Mouse (Mus musculus) lung, postnatal 0 days (tissue): ENCODE measurements around the gene Dagla. TPM values are rescaled to one million over a fixed set of nuclear protein-coding genes. Genes with fewer than 3 reads are reported as not detected.
A peak's percentile ranks its signal among the peaks of the same experiment; 100 is the strongest.

Experiments used
- ATAC-seq: fragments of 200-750 bp; cut with Nextera tagmentation; 2 replicates; pipeline ENCODE4 v1.8.0; 2017; ENCODE audit warnings: moderate library complexity
- DNase-seq: peaks from one replicate; pipeline ENCODE4 v3.0.0-alpha.2; 2016; ENCODE audit warnings: low spot score
- H3K27ac ChIP-seq: fragments of 300-500 bp; sonication (generic); 2 replicates; pipeline ENCODE4 v1.5.1; 2014; ENCODE audit warnings: antibody characterized with exemption, mild to moderate bottlenecking, low read length, mixed read lengths
- H3K27me3 ChIP-seq: fragments of 300-500 bp; sonication (generic); replicated peaks from 2 replicates; pipeline ENCODE4 v1.6.1; 2014; ENCODE audit warnings: low read length, mixed read lengths; ENCODE audit not compliant: insufficient read depth
- H3K36me3 ChIP-seq: fragments of 300-500 bp; sonication (generic); 2 replicates; pipeline ENCODE4 v1.6.1; 2014; ENCODE audit warnings: low read length, mixed read lengths; ENCODE audit not compliant: insufficient read depth
- H3K4me1 ChIP-seq: fragments of 300-500 bp; sonication (generic); 2 replicates; pipeline ENCODE4 v1.6.1; 2014; ENCODE audit warnings: antibody characterized with exemption, low read depth, low read length, mixed read lengths; ENCODE audit not compliant: insufficient read depth
- H3K4me2 ChIP-seq: fragments of 300-500 bp; sonication (generic); replicated peaks from 2 replicates; pipeline ENCODE4 v1.6.1; 2014; ENCODE audit warnings: low read depth, mild to moderate bottlenecking, low read length, moderate library complexity, mixed read lengths
- H3K4me3 ChIP-seq: fragments of 300-500 bp; sonication (generic); 2 replicates; pipeline ENCODE4 v1.5.1; 2014; ENCODE audit warnings: low read depth, low read length
- H3K9ac ChIP-seq: fragments of 300-500 bp; sonication (generic); replicated peaks from 2 replicates; pipeline ENCODE4 v1.6.1; 2014; ENCODE audit warnings: low read depth, mild to moderate bottlenecking
- H3K9me3 ChIP-seq: fragments of 300-500 bp; sonication (generic); 2 replicates; pipeline ENCODE4 v1.6.1; 2016; ENCODE audit warnings: low read length, mixed read lengths
- CTCF ChIP-seq: IDR thresholded peaks from 2 replicates; pipeline ENCODE4 v1.5.1; 2016; ENCODE audit warnings: antibody characterized with exemption, mild to moderate bottlenecking
- EP300 ChIP-seq: IDR thresholded peaks from 2 replicates; pipeline ENCODE4 v1.6.1; 2016; ENCODE audit warnings: antibody characterized with exemption, mild to moderate bottlenecking, control low read depth
- WGBS: fragments of 180-500 bp; shearing (Covaris S2); extraction: QIAGEN DNeasy Blood & Tissue Kit; methylation state at CpG from one replicate; pipeline ENCODE4 v1.1.7; 2014; 5-methylcytosine and 5-hydroxymethylcytosine counted together
- polyA plus RNA-seq: library from polyadenylated mRNA; unstranded; fragments of >200 nt; fragmentation: Nextera tagmentation; extraction: Ambion mirVana; gene quantifications from 2 replicates; pipeline ENCODE4 v1.2.1, GENCODE M21; 2015

The Dagla gene
- polyA plus RNA-seq, result 1.2 and 1.4 TPM in 2 replicates

DNA sequence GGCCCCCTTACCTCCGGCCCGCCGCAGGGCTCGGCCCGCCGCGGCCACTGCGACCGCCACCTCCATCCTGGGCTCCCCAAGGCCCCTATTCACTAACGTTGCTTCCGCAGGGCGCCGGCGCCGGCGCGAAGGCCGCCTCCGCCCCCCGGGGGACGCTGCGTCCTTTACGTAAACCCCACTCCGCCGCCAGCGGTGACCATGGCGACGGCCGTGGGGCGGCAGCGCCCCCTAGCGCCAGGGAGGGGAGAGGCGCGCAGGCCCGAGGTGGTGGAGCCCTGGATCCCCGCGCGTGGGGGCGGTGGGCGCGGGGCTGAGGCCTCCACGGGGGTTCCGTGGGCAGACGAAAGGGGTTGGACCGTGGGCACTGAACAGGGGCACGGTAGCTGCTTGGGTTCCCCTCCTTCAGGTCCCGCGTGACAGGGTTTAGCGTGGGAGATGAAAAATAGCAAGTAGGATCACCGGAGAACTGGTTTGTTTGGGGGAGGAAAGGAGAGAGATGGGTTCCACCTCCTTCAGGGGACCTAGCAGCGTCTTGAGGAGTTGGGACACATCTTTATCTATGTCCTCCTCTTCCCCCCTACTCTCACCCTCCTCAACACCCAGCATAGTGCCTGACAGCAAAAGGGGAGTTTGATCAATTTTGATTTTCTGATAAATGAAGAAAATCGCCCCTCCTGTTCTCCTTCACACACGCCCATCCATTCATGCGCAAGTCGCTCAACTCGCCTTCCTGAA, at the start of gene Dagla:
TSS of gene Dagla (minus strand) at position 68 of the 735 bp plus-strand sequence.
- DNase-seq (peak; percentile 65), ATAC-seq (peak; percentile 85)
- H3K4me3 ChIP-seq, result peak within 1 kb of the TSS; percentile 62
- H3K27ac ChIP-seq, result no peak within 1 kb of the TSS
- no peaks in the 10 kb centered on the region for H3K9me3 ChIP-seq
- H3K27me3 ChIP-seq, result no peaks in the 10 kb centered on the region
- no peaks in the 10 kb centered on the region for H3K36me3 ChIP-seq
- WGBS, result 8% methylated on average over 46 of the region's 56 CpGs
- 0 out of 2 replicates have a peak, but pooled peaks cover 3% of the 10 kb centered on the region for H3K4me1 ChIP-seq
- peak within 1 kb of the TSS; percentile 97 for H3K4me2 ChIP-seq
- H3K9ac ChIP-seq, result peak within 1 kb of the TSS; percentile 44
- TF ChIP-seq EP300 (no peak), CTCF (peak; percentile 98)

- no peaks in the 10 kb centered on the region for H3K4me1 ChIP-seq
- no peak overlapping the region for H3K27ac ChIP-seq
- H3K36me3 ChIP-seq, result no peaks in the 10 kb centered on the region
- TF ChIP-seq EP300 (no peak), CTCF (no peak)
- no peak for ATAC-seq
- WGBS, result 77% methylated on average over 7 of the region's 7 CpGs
- H3K9me3 ChIP-seq, result no peaks in the 10 kb centered on the region
- no peak overlapping the region for H3K4me2 ChIP-seq
- DNase-seq, result no peak
- H3K9ac ChIP-seq, result no peak overlapping the region
- no peaks in the 10 kb centered on the region for H3K27me3 ChIP-seq
- H3K4me3 ChIP-seq, result no peak overlapping the region
Measured at GRCm38 (mm10) chr19:10352218-10352617, 47.5 kb upstream of the Dagla start.

DNA sequence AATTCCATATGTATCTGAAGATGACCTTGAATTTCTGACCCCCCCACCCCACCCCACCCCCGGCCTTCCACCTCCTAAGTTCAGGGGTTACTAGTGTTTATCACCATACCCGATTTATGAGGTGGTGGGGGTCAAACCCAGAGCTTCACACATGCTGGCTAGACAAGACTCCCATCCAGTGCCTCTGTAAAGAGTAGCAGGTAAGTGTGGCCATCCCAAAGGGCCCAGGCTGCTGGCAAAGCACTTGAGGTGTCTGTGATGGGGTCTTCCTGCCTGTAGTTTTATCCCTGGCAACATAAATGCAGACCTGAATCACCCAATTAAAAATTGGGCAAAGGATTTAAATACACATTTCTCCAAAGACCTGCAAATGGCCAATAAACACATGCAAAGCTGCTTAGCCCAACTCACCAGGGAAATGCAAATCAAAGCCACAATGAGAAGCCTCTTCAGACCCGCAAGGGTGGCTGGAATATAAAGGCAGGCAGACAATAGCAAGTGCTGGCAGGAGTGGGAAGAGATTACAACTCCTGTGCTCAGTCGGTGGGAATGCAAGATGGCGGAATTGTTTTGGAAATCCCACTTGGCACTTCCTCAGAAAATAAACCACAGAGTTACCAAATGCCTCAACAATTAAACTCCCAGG, 43.1 kb upstream of the Dagla start:
- TF ChIP-seq CTCF (no peak), EP300 (no peak)
- H3K4me1 ChIP-seq, result no peaks in the 10 kb centered on the region
- WGBS, result 58% methylated on average over 5 of the region's 5 CpGs

GRCm38 (mm10) chr19:10345696-10346095, 41.0 kb upstream of the Dagla start:
- Histone ChIP-seq H3K9ac (no peak overlapping the region), H3K27me3 (0 out of 2 replicates have a peak, but pooled peaks cover 3% of the 10 kb centered on the region), H3K27ac (no peak overlapping the region), H3K4me1 (no peaks in the 10 kb centered on the region), H3K36me3 (no peaks in the 10 kb centered on the region), H3K4me3 (no peak overlapping the region), H3K9me3 (no peaks in the 10 kb centered on the region), H3K4me2 (no peak overlapping the region)
- DNase-seq (no peak), ATAC-seq (peak; percentile 25; the same call in 1 of the 2 replicates)
- WGBS, result 34% methylated on average over 12 of the region's 12 CpGs
- TF ChIP-seq CTCF, result no peak
- no peak for TF ChIP-seq EP300

More for the DNA sequence above, 43.1 kb upstream of the Dagla start:
- H3K9me3 ChIP-seq, result no peaks in the 10 kb centered on the region
- H3K36me3 ChIP-seq, result no peaks in the 10 kb centered on the region
- no peak overlapping the region for H3K4me3 ChIP-seq
- no peak overlapping the region for H3K27ac ChIP-seq
- ATAC-seq, result no peak
- H3K9ac ChIP-seq, result no peak overlapping the region
- H3K27me3 ChIP-seq, result no peaks in the 10 kb centered on the region
- DNase-seq, result no peak
- H3K4me2 ChIP-seq, result no peak overlapping the region

GRCm38 (mm10) chr19:10343866-10344265, 39.2 kb upstream of the Dagla start:
- H3K9me3 ChIP-seq, result no peaks in the 10 kb centered on the region
- no peak overlapping the region for H3K4me3 ChIP-seq
- H3K36me3 ChIP-seq, result no peaks in the 10 kb centered on the region
- ATAC-seq, result no peak
- DNase-seq, result no peak
- H3K4me2 ChIP-seq, result no peak overlapping the region
- no peak overlapping the region for H3K9ac ChIP-seq
- 74% methylated on average over 10 of the region's 10 CpGs for WGBS
- TF ChIP-seq EP300, result no peak
- no peak overlapping the region for H3K27ac ChIP-seq
- 0 out of 2 replicates have a peak, but pooled peaks cover 3% of the 10 kb centered on the region for H3K27me3 ChIP-seq
- H3K4me1 ChIP-seq, result no peaks in the 10 kb centered on the region

GRCm38 (mm10) chr19:10341817-10342439, 37.3 kb upstream of the Dagla start:
- Histone ChIP-seq H3K4me3 (no peak overlapping the region), H3K4me1 (no peaks in the 10 kb centered on the region), H3K27me3 (0 out of 2 replicates have a peak, but pooled peaks cover 3% of the 10 kb centered on the region), H3K27ac (no peak overlapping the region), H3K9me3 (no peaks in the 10 kb centered on the region), H3K36me3 (no peaks in the 10 kb centered on the region), H3K4me2 (no peak overlapping the region), H3K9ac (no peak overlapping the region)
- ATAC-seq (peak; percentile 9; the same call in 1 of the 2 replicates), DNase-seq (peak; percentile 49)
- TF ChIP-seq EP300 (no peak), CTCF (peak; percentile 39)
- WGBS, result 14% methylated on average over 12 of the region's 12 CpGs
